Mouse (Mus musculus) olfactory bulb, adult 2 months (tissue): ENCODE measurements at regions not wholly inside any gene's neighbourhood (a gene's known extent, or its start where the extent isn't known, plus 50 kb on each side); places are given as distances from the start of the nearest gene placed in this dataset.

ENCODE experiments used
- CTCF ChIP-seq: fragments of 200-500 bp; IDR thresholded peaks from 2 replicates; pipeline ENCODE4 v1.5.1; 2012; ENCODE audit warnings: low read depth, mild to moderate bottlenecking, low read length, moderate library complexity; ENCODE audit not compliant: insufficient read depth
- POLR2A ChIP-seq: fragments of 200-500 bp; IDR thresholded peaks from 2 replicates; pipeline ENCODE4 v1.6.1; 2012; ENCODE audit warnings: mild to moderate bottlenecking, low read depth, low read length, moderate library complexity; ENCODE audit not compliant: insufficient read depth

GRCm38 (mm10) chr13:81980094-81980493 is 197.2 kb downstream of the Cetn3 start:
- TF ChIP-seq CTCF: no peak
- no peak for TF ChIP-seq POLR2A
